Mouse (Mus musculus): ENCODE measurements at regions not wholly inside any gene's neighbourhood (a gene's known extent, or its start where the extent isn't known, plus 50 kb on each side); places are given as distances from the start of the nearest gene placed in this dataset.

DNA sequence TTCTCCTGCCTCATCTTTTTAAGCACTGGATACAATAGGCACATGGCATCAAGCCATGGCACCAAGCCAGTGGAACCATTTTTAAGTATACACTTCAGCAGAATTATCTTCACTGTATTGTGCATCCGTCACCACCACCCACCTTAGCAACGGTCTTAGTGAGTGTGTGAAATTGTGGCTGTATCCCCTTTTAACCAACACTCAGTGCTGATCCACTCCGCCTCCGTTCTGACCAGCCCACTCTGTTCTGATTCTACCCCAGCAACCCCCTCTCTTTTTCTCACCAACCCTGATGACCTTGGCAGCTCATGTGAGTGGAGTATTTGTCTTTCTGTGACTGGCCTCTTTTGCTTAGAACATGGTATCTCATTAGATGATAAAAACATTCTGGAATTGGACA lies 662.2 kb downstream of the Zfp706 start:
- ATAC-seq: no peak

DNA sequence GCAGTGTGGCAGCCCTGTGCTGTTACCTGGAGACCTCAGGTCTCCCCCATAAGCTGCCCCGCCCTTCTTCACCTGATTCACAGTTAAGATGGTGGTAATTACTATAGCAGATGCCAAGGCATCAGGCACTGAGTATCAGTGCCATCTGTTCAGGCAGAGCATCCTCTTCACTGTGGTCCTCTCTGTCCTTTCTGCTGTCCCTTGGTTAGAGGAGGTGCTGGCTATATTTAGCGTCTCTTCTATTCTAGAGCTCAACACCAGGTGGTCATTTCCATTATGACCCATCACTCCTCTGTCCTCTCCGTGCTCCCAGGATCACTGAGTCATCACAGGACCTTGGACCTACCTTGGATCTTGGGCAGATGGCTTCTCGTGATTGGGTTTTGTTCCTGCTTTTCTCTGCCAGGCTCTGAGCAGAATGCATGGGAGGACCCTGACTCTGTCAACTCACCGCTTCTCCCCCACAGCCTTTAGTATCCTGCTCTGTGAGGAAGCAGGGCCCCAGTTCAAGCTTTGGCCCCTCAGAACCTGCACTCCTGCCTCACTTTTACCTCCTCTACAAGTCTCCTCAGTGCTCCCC lies 667.5 kb downstream of the Zfp706 start:
- ATAC-seq: no peak

DNA sequence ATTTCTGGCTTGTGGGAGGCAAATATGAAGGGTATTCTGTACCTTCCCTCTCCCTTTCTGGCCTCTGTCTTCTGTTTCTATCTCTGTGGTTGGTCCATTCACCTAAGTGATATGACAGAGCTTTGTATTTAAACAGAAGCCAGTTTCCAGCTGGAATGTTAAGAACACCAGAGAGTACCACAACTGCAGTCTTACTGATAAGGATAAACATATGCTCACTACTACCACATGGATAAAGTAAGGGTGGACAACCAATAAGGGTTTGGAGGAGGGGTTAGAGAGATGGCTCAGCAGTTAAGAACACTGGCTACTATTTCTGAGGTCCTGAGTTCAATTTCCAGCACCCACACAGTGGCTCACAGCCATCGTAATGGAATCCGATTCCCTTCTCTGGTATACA lies 668.8 kb downstream of the Zfp706 start:
- ATAC-seq: no peak

DNA sequence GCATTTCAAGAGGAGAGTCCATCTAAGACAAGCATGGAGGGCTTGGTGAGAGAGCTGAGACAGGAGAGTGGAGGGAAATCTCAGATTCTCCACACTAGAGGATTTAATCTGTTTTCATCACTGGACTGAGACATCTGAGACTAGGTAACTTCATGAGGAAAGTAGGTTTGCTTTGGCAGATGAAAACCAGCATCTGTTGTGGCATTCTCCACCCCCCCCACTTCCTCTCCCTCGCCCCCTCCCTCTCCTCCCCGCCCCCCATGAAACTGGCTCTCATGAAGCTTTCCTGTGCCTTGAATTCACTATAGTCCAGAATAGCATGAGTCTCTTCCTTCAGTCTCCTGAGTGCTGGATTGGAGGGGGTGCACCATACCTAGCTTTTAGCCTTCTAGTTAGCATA lies 670.7 kb downstream of the Zfp706 start:
- ATAC-seq: peak; percentile 48

DNA sequence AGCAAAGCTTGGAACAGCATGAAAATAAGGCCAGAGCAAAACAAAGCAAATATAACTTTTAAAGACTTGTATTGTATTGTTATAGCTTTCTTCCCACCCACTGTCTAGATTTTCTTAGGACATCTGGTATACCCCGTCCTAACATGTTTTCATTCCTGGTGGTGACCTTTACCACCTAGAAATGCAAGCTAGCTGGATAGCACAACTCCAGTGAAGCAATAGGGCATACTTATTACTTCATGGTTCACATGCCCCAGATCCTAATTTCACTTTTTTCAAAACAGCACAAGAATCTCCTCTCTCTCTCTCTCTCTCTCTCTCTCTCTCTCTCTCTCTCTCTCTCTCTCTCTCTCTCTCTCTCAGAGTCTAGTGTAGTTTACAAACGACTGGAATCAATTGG lies 672.5 kb downstream of the Zfp706 start:
- no peak for ATAC-seq

DNA sequence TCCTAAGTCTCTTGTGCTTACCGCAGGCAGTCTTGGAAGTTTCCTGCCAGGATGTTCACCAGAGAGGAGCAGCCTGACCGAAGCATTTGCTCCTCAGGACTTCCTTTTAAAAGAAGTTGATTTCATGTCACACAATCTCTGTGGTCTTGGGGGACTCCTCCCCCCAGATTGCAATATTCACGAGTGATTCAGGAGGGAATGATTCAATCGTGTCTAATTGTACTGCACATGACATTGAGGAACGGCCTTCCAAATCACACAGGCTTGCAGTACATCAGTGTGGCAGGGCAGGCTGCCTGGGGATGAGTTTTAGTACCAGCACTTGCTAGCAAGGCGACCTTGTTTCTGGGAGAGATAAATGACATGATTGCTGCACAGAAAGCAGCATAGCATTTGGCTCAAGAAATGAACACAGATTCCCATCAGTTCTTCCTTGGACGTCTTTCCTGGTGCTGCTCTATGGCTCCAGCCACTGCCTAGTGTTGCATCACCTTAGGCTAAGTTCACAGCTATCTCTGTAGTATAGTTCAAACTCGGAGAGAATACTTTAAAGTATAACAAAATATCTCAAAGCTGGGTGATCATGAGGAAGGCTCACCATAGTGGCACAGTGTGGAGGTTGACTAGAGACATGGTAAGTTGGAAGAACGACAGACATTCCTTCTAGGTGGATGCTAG lies 673.0 kb downstream of the Zfp706 start:
- ATAC-seq: no peak

DNA sequence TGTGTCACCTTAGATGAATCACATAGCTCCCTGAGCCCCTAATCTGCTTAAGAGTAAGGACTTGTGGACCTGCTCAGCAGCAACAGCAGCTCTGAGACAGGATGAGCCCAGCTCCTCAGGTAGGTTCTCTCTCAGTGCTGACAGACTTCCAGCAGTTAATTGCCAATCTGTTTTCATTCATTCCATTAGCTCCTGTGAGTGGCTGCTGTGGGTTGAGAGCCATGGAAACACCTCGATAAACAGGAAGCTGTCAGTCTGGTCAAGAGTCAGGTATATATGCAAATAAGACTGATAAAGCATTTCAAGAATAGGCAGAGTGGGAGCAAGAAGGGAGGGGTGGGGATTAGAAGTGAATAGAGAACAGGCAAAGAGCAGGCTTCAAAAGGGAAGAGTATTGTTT lies 673.7 kb downstream of the Zfp706 start:
- peak; percentile 20 for ATAC-seq

DNA sequence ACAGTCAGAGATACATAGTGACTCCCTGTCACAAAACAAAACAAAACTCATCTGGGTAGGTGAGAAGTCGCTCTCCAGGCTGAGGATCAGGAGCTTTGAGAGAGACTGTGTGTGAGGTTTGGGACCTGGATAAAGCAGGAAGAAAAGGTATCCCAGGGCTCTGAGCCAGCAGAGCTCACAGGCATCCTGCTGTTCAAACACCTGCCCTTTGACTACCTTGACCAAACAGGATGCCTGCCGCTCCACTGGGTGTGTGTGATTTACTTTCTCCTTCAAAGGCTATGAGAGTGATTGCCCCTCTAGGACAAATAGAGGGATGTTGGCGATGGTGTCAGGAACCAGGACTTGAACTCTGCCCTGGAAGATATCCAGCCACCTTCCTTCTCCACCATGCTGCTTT lies 674.3 kb downstream of the Zfp706 start:
- no peak for ATAC-seq

All from activated CD4-positive, CD25-positive, alpha-beta regulatory T cell, adult 4 months (primary cell).